Mouse (Mus musculus) G1E (cell line): Measurements from ENCODE around the gene 4933402J07Rik. TPM values are rescaled to one million over a fixed set of nuclear protein-coding genes. Genes with fewer than 3 reads are reported as not detected.

Source experiments
- ATAC-seq: 2 replicates; pipeline ENCODE4 v1.8.0; 2016; ENCODE audit warnings: mild to moderate bottlenecking; ENCODE audit not compliant: insufficient number of reproducible peaks, poor library complexity, low FRiP score, severe bottlenecking; ENCODE audit errors: extremely low read depth
- DNase-seq: peaks from one replicate; pipeline ENCODE4 v3.0.0; 2012; ENCODE audit warnings: low spot score
- H3K27me3 ChIP-seq: 2 replicates; pipeline ENCODE4 v1.6.1; 2012; ENCODE audit warnings: mild to moderate bottlenecking, low read length, inconsistent platforms; ENCODE audit not compliant: insufficient read depth
- H3K36me3 ChIP-seq: replicated peaks from 2 replicates; pipeline ENCODE3; 2012; ENCODE audit warnings: mild to moderate bottlenecking, inconsistent platforms
- H3K4me1 ChIP-seq: 2 replicates; pipeline ENCODE4 v1.6.1; 2012; ENCODE audit warnings: low read depth, low read length, inconsistent platforms, mixed read lengths; ENCODE audit not compliant: insufficient read depth
- H3K4me3 ChIP-seq: 2 replicates; pipeline ENCODE4 v1.5.1; 2012; ENCODE audit warnings: low read depth, mild to moderate bottlenecking, inconsistent platforms, low read length, moderate library complexity, mixed read lengths
- H3K9me3 ChIP-seq: replicated peaks from 2 replicates; pipeline ENCODE4 v1.6.1; 2012; ENCODE audit warnings: inconsistent platforms
- CTCF ChIP-seq: IDR thresholded peaks from 2 replicates; pipeline ENCODE4 v1.5.1; 2012; ENCODE audit warnings: low read depth, low read length, inconsistent platforms, mixed read lengths
- GATA1 ChIP-seq: IDR thresholded peaks from 2 replicates; pipeline ENCODE4 v1.6.1; 2012; ENCODE audit warnings: borderline replicate concordance, low read length, inconsistent platforms, mixed read lengths
- GATA2 ChIP-seq: IDR thresholded peaks from 2 replicates; pipeline ENCODE4 v1.6.1; 2012; ENCODE audit warnings: low read depth, low read length, inconsistent platforms, borderline replicate concordance
- POLR2AphosphoS5 ChIP-seq: IDR thresholded peaks from 2 replicates; pipeline ENCODE4 v1.6.1; 2012; ENCODE audit warnings: low read depth, low read length, inconsistent platforms; ENCODE audit not compliant: insufficient replicate concordance
- TAL1 ChIP-seq: conservative IDR thresholded peaks from 2 replicates; pipeline ENCODE4 v1.6.1; 2012; ENCODE audit warnings: low read depth, low read length, inconsistent platforms, mixed read lengths
- polyA plus RNA-seq: library from polyadenylated mRNA; stranded (reverse); fragments of >175 nt; gene quantifications from 2 replicates; pipeline ENCODE4 v1.2.3, GENCODE M21; 2012
- total RNA-seq, 2 experiments: library from RNA; stranded (forward) in 1 of 2; stranded (reverse) in 1 of 2; fragments of 200-1000 nt in 1 of 2; fragments of >200 nt in 1 of 2; fragmentation: Nextera tagmentation in 1 of 2; gene quantifications; 2 replicates each; pipeline ENCODE4 v1.2.3; 2014 to 2017

4933402J07Rik gene
- total and polyA plus RNA-seq, 3 experiments, result not detected

- TF ChIP-seq GATA1, result no peak
- TF ChIP-seq GATA2, result no peak
- TF ChIP-seq POLR2AphosphoS5, result no peak
- TF ChIP-seq TAL1, result no peak
- TF ChIP-seq CTCF, result no peak
- Histone ChIP-seq H3K36me3 (no peaks in the 10 kb centered on the region), H3K4me1 (no peaks in the 10 kb centered on the region), H3K4me3 (no peak overlapping the region), H3K27me3 (no peaks in the 10 kb centered on the region), H3K9me3 (peaks cover 78% of the 10 kb centered on the region)
- no peak for DNase-seq
- no peak for ATAC-seq
Observed at GRCm38 (mm10) chr8:87631776-87632175, 68.1 kb downstream of the 4933402J07Rik start.

GRCm38 (mm10) chr8:87636226-87636742 is 72.6 kb downstream of the 4933402J07Rik start:
- H3K36me3 ChIP-seq, result no peaks in the 10 kb centered on the region
- no peak for DNase-seq
- H3K27me3 ChIP-seq, result no peaks in the 10 kb centered on the region
- H3K9me3 ChIP-seq, result peaks cover 79% of the 10 kb centered on the region
- H3K4me3 ChIP-seq, result no peak overlapping the region
- ATAC-seq, result no peak
- no peaks in the 10 kb centered on the region for H3K4me1 ChIP-seq
- TF ChIP-seq TAL1 (no peak), GATA2 (no peak), GATA1 (no peak), POLR2AphosphoS5 (no peak), CTCF (no peak)

Other genes starting within 250 kb of the 4933402J07Rik start
- gene Cbln1, start 91.2 kb upstream of the 4933402J07Rik start, total RNA-seq (2014; fragmentation: Nextera tagmentation), result not detected in 2 replicates
- gene Cbln1, start 91.2 kb upstream of the 4933402J07Rik start, total RNA-seq (2017), result not detected in 2 replicates
- not detected in 2 replicates for gene Cbln1, start 91.2 kb upstream of the 4933402J07Rik start, polyA plus RNA-seq